Comparison of ENCODE assay signal across 16 mouse cellular contexts in the genomic region with DNA sequence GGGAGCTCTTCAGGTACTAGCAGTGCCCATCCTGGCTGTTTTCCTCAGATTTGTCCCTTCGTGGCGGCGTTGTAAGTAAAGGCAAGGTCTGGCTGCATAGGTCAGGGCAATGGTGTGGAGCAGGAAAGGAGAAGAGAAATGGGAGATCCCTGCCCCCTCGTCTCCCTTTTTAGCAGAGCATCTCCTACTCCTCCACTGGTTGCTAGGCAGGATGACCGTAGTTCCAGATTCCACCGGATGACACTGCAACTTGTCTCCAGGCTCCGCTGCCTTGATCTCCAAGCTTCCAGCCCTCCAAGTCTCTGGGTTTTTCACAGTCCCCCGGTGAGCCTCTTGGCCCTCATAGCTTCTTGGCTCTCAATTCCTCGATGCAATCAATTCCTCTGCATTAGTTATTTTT.
"Had no signal": no experiment of that assay in that cellular context is flagged by ENCODE, and none has a peak within 500 bp of the region (broad histone marks: within the 10 kb centered on the region; RNA-seq: fewer than 3 reads in every experiment).

No protein-coding gene starts in this region.

- H3K9me3 ChIP-seq: lung, embryonic 15.5 days; megakaryocyte, embryonic 14.5 days; midbrain, embryonic 13.5 days; midbrain, embryonic 15.5 days; neural tube, embryonic 12.5 days; stomach, embryonic 15.5 days had no signal

- DNase-seq: liver, postnatal 0 days; lung, adult 2 months; lung, postnatal 14 days; lung, postnatal 36 days; right cerebral cortex, postnatal 25 days; thymus, adult 2 months; thymus, postnatal 25 days; thymus, postnatal 4 days had no signal

- H3K4me1 ChIP-seq: lung, embryonic 15.5 days; megakaryocyte, embryonic 14.5 days; stomach, embryonic 15.5 days had no signal

- H3K27me3 ChIP-seq: lung, embryonic 15.5 days; midbrain, embryonic 13.5 days; midbrain, embryonic 15.5 days; neural tube, embryonic 12.5 days; stomach, embryonic 15.5 days had no signal

- H3K4me3 ChIP-seq: lung, embryonic 15.5 days; megakaryocyte, embryonic 14.5 days; midbrain, embryonic 13.5 days; midbrain, embryonic 15.5 days; neural tube, embryonic 12.5 days; stomach, embryonic 15.5 days had no signal

- H3K36me3 ChIP-seq: lung, embryonic 15.5 days; midbrain, embryonic 13.5 days; midbrain, embryonic 15.5 days; neural tube, embryonic 12.5 days; stomach, embryonic 15.5 days had no signal

- H3K27ac ChIP-seq: lung, embryonic 15.5 days; macrophage; midbrain, embryonic 13.5 days; midbrain, embryonic 15.5 days; neural tube, embryonic 12.5 days; stomach, embryonic 15.5 days; stomach, postnatal 0 days had no signal
